Mouse (Mus musculus): ENCODE results near the gene Daam1.

Daam1 gene

DNA sequence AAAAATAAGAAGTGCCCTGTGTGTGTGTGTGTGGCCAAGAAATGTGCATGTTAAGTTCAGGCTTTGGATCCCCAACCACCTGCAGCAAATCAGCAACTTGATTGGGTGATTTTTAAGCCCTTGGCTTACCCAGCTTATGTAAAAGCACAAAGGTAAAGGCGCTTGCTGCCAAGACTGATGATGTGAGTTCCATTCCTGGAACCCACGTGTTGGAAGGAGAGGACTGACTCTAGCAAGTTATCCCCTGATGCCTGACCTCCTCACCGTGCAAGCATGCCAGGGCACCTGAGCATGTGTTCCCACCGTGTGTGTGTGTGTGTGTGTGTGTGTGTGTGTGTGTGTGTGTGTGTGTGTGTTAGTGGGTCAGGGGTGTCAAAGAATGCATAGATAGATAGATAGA lies 166.5 kb downstream of the Daam1 start:
- no peak for DNase-seq (ENCODE audit: low read depth, low spot score)

DNA sequence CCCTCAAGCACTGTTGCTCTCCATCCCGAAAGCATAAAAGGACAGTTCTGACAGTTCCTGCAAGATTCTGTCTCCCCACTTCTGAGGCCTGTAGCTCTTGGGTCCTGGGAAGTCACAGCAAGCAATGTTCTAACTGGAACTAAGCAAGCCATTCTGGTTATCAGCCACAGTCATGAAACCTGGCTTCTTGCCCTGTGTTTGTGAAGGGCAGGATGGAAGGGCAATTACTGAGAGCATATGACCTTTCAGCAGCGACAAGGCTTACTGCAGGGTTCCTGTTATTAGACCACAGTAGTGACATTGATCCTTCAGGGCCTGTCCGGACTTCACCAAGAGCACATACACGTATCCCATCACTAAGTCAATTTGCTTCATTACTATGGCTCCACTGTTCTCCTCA lies 167.8 kb downstream of the Daam1 start:
- DNase-seq (ENCODE audit: low read depth, low spot score): no peak

- no peak for DNase-seq (ENCODE audit: low read depth, low spot score)
Observed at GRCm38 (mm10) chr12:71999671-72000070, 168.8 kb downstream of the Daam1 start.

GRCm38 (mm10) chr12:72001811-72002210 lies 170.9 kb downstream of the Daam1 start:
- no peak for DNase-seq (ENCODE audit: low read depth, low spot score)

DNA sequence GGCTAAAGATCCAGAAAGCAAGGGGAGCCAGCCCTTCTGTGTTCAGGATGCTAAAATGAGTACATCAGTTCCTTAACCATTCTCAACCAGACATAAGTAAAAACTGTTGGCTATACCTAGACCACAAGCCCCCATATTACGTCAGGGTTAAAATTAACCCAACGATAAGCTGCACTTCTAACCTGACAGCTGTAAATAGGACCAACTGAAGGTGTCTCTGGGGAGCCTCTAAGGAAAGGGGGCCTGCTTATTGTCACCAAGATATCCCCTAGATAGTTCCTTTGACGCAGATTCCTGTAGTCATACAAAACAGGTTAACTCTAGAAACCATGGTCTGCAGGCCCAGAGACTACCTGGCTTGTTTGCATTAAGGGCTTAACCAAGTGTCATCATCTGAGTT lies 174.4 kb downstream of the Daam1 start:
- DNase-seq (ENCODE audit: low read depth, low spot score): no peak

GRCm38 (mm10) chr12:72007656-72008055 lies 176.8 kb downstream of the Daam1 start:
- DNase-seq (ENCODE audit: low read depth, low spot score): no peak

GRCm38 (mm10) chr12:72009051-72009902 lies 178.4 kb downstream of the Daam1 start:
- no peak for DNase-seq (ENCODE audit: low read depth, low spot score)

- no peak for DNase-seq (ENCODE audit: low read depth, low spot score)
Observed at GRCm38 (mm10) chr12:72011404-72011803, 180.5 kb downstream of the Daam1 start.

- DNase-seq (ENCODE audit: low read depth, low spot score): no peak
Observed at GRCm38 (mm10) chr12:72012126-72012525, 181.2 kb downstream of the Daam1 start.

GRCm38 (mm10) chr12:72013711-72014354 lies 183.0 kb downstream of the Daam1 start:
- DNase-seq (ENCODE audit: low read depth, low spot score): no peak

DNA sequence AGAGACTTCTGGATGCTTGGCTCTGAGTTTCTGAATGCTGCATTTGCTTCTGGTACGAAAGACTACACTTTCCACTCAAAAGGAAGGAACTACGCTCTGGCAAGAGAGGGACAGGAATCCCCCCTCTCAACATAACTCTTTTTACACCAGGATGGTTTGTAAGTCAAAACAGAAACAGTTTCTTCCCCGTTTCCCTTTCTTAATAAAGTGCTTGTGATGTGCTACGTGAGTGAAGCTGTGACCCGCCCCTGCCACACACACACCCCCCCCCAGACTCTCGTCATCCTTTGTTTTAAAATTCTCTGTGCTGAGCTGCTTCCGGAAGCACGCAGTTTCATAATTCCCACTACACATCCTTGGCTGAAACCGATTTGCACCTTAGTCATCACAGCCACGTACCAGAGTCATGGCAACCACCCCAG lies 183.5 kb downstream of the Daam1 start:
- peak; percentile 29 for DNase-seq (ENCODE audit: low read depth, low spot score)

DNA sequence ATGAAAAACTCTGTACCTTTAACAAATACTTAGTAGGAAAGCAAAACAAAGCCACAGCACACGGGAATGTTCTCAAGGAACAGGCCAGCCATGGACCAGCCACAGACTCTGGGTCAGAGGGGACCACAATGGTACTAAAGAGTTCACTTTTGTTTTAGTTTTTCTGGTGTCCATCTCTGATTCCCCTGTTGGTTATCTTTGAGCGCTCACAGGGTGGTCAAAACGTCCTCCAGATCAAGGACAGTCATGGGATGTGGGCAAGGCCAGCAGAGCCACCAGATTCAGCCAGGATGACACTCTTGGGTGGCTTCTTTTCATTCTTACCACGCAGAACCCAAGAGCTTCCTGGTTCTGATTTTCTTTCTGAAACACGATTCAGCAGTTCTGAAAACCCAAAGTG lies 184.4 kb downstream of the Daam1 start:
- DNase-seq (ENCODE audit: low read depth, low spot score): no peak

DNA sequence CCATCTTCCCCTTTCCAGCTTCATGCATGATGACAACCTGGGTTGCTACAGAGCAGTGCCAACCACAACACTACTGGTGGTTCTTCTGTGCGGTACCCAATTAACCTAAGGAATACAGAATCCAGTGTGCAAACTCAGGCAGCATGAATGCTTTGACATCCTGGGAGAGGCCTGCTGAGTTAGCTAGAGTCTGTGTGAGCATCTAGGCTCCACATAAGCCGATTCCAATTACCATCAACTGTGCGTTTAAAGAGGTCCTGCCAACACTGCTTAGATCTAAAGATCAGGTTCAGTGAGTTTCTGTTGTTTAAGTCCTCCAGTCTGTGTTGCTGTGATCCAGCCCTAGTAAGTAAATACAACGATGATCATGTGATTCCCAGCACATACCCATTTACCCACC lies 189.4 kb downstream of the Daam1 start:
- DNase-seq (ENCODE audit: low read depth, low spot score): no peak

DNA sequence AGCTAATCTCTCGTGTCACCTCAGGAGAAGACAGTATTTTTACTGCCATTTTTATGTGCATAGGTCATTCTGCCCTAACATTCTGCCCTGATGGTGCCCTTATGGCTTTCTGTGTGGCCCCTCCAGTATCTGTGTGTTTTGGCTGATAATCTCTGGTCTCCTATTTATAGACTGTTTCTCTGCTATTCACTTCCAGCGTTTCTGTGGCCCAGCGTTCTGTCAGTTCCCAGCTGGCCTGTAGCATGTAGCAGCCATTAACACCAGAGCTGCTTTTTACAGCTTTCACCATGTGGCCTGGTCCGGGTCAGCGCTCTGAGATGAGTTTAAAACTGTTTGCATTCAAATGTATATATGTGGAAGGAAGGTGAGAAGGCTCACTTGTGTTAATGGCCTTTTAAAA lies 190.7 kb downstream of the Daam1 start:
- no peak for DNase-seq (ENCODE audit: low read depth, low spot score)

DNA sequence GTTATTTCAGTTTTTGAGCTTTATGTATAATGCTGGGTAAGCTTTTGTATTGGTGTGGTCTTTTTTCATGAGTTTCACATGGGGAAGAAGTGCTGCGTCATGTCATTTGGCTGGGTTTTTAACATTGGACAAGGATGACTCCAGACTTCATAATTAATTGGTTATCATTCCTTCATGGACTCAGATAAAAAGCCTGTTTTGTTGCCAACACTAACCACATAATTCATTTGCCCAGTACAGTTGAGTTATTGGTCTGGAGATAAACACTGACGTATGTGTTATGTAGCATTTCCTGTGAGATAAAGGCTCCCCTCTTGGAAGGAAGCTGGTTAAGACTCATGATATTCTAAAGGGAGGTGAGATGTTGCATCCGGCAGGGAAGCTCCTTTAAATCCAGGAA lies 191.9 kb downstream of the Daam1 start:
- DNase-seq (ENCODE audit: low read depth, low spot score): no peak

DNA sequence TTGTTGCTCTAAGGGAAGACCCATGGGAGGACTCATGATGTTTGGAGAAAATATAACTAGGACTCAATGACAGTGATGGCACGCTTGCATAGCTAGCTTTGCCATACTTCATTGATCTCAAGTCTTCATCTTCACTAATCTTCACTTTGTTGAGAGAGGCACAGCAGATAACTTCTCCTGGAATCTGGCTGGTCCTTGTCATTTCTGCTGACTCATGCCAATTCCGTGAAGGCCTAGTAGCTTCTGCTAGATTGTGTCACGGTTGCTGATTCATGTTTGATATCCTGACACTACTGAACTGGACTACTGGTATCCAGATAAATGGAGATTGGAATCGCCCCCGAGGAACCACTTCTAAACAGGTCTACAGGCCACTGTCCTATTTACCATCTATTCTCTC lies 192.7 kb downstream of the Daam1 start:
- DNase-seq (ENCODE audit: low read depth, low spot score): no peak

DNA sequence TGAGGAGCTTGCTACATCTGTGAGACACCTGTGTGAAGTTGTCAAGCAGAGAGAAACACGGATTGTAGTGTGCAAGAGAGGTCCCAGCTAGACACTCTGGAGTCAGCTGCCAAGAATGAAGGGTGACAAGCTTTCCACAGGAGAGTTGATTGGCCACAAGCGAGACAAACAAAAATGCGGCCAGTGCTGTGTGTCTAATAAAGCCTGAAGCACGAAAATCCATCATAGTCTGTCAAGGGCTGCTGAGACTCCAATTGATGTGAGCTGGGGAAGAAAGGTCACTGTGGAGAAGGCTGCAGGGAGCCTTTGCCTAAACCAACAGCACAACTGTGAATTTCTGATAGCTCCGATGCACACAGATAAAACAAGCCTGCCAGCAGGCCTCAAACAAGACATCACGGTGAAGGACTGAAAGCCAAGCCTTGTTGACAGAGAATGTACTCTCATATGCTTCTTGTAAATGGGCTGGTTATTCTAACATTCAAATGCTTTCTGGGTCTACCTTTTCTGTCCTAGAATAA lies 194.5 kb downstream of the Daam1 start:
- no peak for DNase-seq (ENCODE audit: low read depth, low spot score)

DNA sequence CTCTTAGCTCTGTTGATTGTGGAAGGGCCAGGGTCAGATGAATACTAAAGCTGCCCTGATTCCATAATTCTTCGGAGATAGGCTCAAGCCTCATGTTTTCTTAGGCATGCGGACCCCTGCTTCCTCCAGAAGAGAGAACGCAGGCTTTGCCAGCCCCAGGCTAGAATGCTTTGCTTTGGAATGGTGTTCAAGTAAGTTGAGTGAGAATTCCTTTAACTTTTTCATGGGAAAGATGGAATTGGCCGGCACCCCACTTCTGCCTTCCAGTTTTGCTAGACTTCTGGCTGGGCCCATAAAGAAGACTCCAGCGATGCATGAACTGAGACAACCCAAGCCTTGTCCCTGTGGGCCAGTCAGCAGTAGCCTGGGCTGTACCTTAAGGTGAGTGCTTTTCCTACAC lies 200.3 kb downstream of the Daam1 start:
- DNase-seq (ENCODE audit: low read depth, low spot score): no peak

GRCm38 (mm10) chr12:72031794-72032193 lies 200.9 kb downstream of the Daam1 start:
- no peak for DNase-seq (ENCODE audit: low read depth, low spot score)

GRCm38 (mm10) chr12:72036097-72036661 lies 205.3 kb downstream of the Daam1 start:
- DNase-seq (ENCODE audit: low read depth, low spot score): no peak

DNA sequence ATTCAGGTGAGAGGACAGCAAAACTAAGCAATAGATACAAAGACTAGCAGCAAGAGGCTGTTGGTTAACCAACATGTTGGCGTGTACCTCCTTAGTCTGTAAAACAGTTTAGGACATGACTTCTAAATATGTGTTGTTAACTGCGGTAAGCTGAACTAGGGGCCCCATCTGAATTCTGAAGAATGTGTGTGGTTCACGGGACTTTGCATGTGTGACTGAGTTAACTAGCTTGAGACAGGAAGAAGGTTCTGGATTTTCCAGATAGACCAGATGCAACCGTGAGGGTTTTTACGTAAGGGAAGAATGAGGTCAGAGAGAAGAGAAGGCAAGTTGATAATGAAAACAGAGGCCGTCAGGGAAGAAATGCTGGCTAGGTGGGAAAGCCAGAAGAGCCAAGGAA lies 206.2 kb downstream of the Daam1 start:
- no peak for DNase-seq (ENCODE audit: low read depth, low spot score)

DNA sequence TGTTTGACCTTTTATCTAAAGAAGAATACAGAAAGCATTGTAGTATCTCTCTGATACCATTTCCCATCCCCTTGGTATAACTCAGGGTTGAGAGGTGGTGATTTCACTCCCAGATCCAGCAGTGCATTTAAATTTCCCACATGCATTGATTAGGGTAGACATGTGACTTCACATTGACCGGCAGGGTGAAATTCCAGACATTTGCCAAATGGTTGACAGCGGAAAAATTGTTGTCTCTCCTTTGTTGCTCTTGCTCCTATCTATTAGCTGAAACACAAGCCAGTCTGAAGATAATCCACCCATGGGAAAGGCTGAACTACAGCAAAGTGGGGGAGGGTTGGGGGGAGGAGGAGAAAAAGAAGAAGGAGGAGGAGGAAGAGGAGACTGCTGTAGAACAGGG lies 208.0 kb downstream of the Daam1 start:
- no peak for DNase-seq (ENCODE audit: low read depth, low spot score)

GRCm38 (mm10) chr12:72039501-72039900 lies 208.6 kb downstream of the Daam1 start:
- no peak for DNase-seq (ENCODE audit: low read depth, low spot score)
